Mouse (Mus musculus): ENCODE results near the gene Plekhh2. TPM values are rescaled to one million over a fixed set of nuclear protein-coding genes. Genes with fewer than 3 reads are reported as not detected.
A peak's percentile ranks its signal among the peaks of the same experiment; 100 is the strongest.

The Plekhh2 gene
- total and polyA plus RNA-seq, 3 experiments = 1.4 to 2.0 (median 1.7) TPM

- H3K36me3 ChIP-seq (ENCODE audit: control insufficient read depth, insufficient read depth, low read length) = no peaks in the 10 kb centered on the region
- WGBS = 62% methylated on average over 2 of the region's 2 CpGs
- TF ChIP-seq EP300 (IDR thresholded peaks at IDR 0.05; ENCODE audit: insufficient read depth, low read depth, low read length) = no peak
- no peak for TF ChIP-seq CTCF (IDR thresholded peaks at IDR 0.05)
- TF ChIP-seq POLR2A (IDR thresholded peaks at IDR 0.05; ENCODE audit: insufficient read depth, low read depth, low read length) = no peak
- no peaks in the 10 kb centered on the region for H3K27me3 ChIP-seq (ENCODE audit: control insufficient read depth, insufficient read depth, low read length)
- H3K4me3 ChIP-seq = no peak overlapping the region
- DNase-seq = no peak
- no peak overlapping the region for H3K9ac ChIP-seq (ENCODE audit: low read depth, low read length)
- intact Hi-C loops (cut with DNase I) = no loop called here
- H3K4me1 ChIP-seq (ENCODE audit: control insufficient read depth, insufficient read depth, low read length) = no peaks in the 10 kb centered on the region
- H3K27ac ChIP-seq = no peak overlapping the region
- H3K79me2 ChIP-seq (replicated peaks; ENCODE audit: control insufficient read depth, insufficient read depth, low read length) = no peaks in the 10 kb centered on the region
Observed at GRCm38 (mm10) chr17:84622873-84623272, 111.2 kb downstream of the Plekhh2 start.

DNA sequence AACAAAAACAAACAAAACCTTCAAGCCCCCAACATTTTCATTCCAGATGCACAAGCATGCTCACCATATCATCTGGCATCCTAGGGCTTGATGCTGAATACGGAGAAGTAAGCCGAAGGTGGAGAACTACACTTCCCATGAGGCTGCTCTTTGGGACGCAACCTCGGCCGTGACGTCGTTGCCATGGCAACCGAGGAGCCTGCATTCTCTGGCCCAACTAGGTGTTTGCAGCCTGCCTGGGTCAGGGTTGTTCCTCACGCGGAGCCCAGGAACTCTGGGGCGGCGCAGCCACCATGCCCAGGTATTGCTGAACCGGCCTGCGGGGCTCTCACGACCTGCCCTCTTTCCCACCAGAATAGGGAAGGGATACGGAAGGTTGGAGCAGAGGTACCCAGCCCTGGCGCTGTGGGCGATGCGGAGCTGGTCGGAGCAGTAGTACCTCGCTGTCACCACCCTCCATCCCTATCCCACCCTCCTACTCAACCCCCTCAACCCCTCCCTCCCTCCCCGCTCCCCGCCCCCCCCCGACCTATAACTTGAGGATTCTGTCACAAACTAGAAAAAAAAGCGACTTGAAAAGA, 114.7 kb downstream of the Plekhh2 start, which contains the start of gene Dync2li1:
Gene Dync2li1, plus strand, starts transcription at position 221 of the 581 bp plus-strand sequence.
- WGBS = under 1% methylated on average over 23 of the region's 25 CpGs
- H3K4me3 ChIP-seq = peak within 1 kb of the TSS; percentile 75
- H3K27ac ChIP-seq = peak within 1 kb of the TSS; percentile 48; the same call in 1 of the 2 replicates
- peak within 1 kb of the TSS; percentile 67 for H3K9ac ChIP-seq (ENCODE audit: low read depth, low read length)
- TF ChIP-seq POLR2A (IDR thresholded peaks at IDR 0.05; ENCODE audit: insufficient read depth, low read depth, low read length) = peak; percentile 58; the same call in 1 of the 2 replicates
- no peak for TF ChIP-seq CTCF (IDR thresholded peaks at IDR 0.05)
- TF ChIP-seq EP300 (IDR thresholded peaks at IDR 0.05; ENCODE audit: insufficient read depth, low read depth, low read length) = no peak
- H3K36me3 ChIP-seq (ENCODE audit: control insufficient read depth, insufficient read depth, low read length) = no peaks in the 10 kb centered on the region
- DNase-seq = peak; percentile 82 to 88
- H3K27me3 ChIP-seq (ENCODE audit: control insufficient read depth, insufficient read depth, low read length) = no peaks in the 10 kb centered on the region
- intact Hi-C loops (cut with DNase I) = no loop called here
- no peaks in the 10 kb centered on the region for H3K4me1 ChIP-seq (ENCODE audit: control insufficient read depth, insufficient read depth, low read length)
- H3K79me2 ChIP-seq (replicated peaks; ENCODE audit: control insufficient read depth, insufficient read depth, low read length) = no peaks in the 10 kb centered on the region

DNA sequence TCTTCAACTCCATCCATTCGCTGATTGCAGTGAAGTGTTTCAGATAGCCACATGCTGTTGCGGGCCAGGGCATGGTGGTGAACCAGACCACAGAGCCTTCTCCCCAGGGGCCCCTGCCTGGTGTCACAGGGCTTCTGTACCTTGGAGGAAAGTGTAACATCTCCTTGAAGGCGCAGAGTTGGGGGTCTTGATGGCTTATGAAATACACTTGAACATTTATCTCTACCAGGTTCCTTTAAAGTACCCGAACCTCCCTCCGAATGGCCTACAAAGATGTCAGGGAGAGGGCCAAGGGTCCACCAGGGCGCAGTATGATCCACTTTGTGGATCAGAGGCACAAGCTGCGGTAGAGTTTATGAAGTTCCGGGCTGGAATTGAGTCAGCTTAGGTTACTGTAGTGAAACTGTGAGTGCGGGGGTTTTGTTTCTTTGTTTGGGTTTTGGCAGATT, 115.2 kb downstream of the Plekhh2 start:
- H3K4me1 ChIP-seq (ENCODE audit: control insufficient read depth, insufficient read depth, low read length) = no peaks in the 10 kb centered on the region
- intact Hi-C loops (cut with DNase I) = no loop called here
- no peak for DNase-seq
- H3K9ac ChIP-seq (ENCODE audit: low read depth, low read length) = no peak overlapping the region
- H3K27ac ChIP-seq = no peak overlapping the region
- 41% methylated on average over 9 of the region's 9 CpGs for WGBS
- H3K4me3 ChIP-seq = peak overlapping the region; percentile 75
- TF ChIP-seq POLR2A (IDR thresholded peaks at IDR 0.05; ENCODE audit: insufficient read depth, low read depth, low read length) = no peak
- TF ChIP-seq CTCF (IDR thresholded peaks at IDR 0.05) = no peak
- TF ChIP-seq EP300 (IDR thresholded peaks at IDR 0.05; ENCODE audit: insufficient read depth, low read depth, low read length) = no peak
- no peaks in the 10 kb centered on the region for H3K27me3 ChIP-seq (ENCODE audit: control insufficient read depth, insufficient read depth, low read length)
- H3K36me3 ChIP-seq (ENCODE audit: control insufficient read depth, insufficient read depth, low read length) = no peaks in the 10 kb centered on the region
- no peaks in the 10 kb centered on the region for H3K79me2 ChIP-seq (replicated peaks; ENCODE audit: control insufficient read depth, insufficient read depth, low read length)

DNA sequence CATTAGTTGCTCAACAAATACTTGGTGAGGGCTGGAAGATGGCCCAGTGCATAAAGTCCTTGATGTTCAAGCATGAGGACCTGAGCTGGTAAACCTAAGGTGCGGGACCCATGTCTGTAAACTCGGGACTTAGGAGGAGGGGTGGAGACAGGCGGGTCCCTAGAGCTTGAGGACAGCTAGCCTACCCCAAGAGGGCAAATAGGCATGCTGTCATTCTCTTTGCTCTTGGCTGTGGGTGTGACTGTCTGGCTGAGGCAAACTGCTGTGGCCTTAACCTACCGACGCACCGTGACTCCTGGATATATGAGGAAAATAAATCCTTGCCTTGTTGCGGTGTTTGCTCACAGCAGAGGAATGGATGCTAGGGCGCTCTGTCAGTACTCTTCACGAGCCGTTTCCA, 116.0 kb downstream of the Plekhh2 start:
- Histone ChIP-seq H3K4me3 (no peak overlapping the region), H3K4me1 (ENCODE audit: control insufficient read depth, insufficient read depth, low read length) (no peaks in the 10 kb centered on the region), H3K27ac (no peak overlapping the region), H3K79me2 (replicated peaks; ENCODE audit: control insufficient read depth, insufficient read depth, low read length) (no peaks in the 10 kb centered on the region), H3K27me3 (ENCODE audit: control insufficient read depth, insufficient read depth, low read length) (no peaks in the 10 kb centered on the region), H3K36me3 (ENCODE audit: control insufficient read depth, insufficient read depth, low read length) (no peaks in the 10 kb centered on the region), H3K9ac (ENCODE audit: low read depth, low read length) (no peak overlapping the region)
- TF ChIP-seq POLR2A (IDR thresholded peaks at IDR 0.05; ENCODE audit: insufficient read depth, low read depth, low read length) (no peak), CTCF (IDR thresholded peaks at IDR 0.05) (no peak), EP300 (IDR thresholded peaks at IDR 0.05; ENCODE audit: insufficient read depth, low read depth, low read length) (no peak)
- intact Hi-C loops (cut with DNase I) = no loop called here
- no peak for DNase-seq
- 94% methylated on average over 10 of the region's 10 CpGs for WGBS

DNA sequence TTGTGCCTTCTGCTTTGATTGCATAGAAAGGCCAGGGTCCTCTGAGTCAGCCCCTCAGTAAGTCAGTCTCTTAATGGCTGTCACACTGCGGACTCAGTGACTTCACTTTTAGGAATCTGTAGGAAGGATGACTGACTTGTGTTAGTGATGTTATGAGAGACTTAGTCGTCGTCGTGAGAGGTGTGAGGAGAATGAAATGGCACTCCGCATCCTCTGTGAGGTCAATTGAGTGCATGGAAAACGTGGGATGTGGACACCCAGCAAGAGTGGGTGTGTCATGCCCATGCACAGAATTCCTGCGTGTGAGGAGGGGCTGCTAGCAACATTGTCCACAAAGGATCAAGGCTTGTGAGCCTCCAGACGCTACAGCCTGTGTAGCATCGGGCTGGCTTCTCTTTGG, 116.9 kb downstream of the Plekhh2 start:
- no peak overlapping the region for H3K4me3 ChIP-seq
- no peaks in the 10 kb centered on the region for H3K4me1 ChIP-seq (ENCODE audit: control insufficient read depth, insufficient read depth, low read length)
- WGBS = 83% methylated on average over 9 of the region's 9 CpGs
- no peaks in the 10 kb centered on the region for H3K79me2 ChIP-seq (replicated peaks; ENCODE audit: control insufficient read depth, insufficient read depth, low read length)
- H3K36me3 ChIP-seq (ENCODE audit: control insufficient read depth, insufficient read depth, low read length) = no peaks in the 10 kb centered on the region
- DNase-seq = no peak
- TF ChIP-seq EP300 (IDR thresholded peaks at IDR 0.05; ENCODE audit: insufficient read depth, low read depth, low read length) (no peak), CTCF (IDR thresholded peaks at IDR 0.05) (no peak)
- no peak overlapping the region for H3K9ac ChIP-seq (ENCODE audit: low read depth, low read length)
- H3K27ac ChIP-seq = no peak overlapping the region
- intact Hi-C loops (cut with DNase I) = no loop called here
- H3K27me3 ChIP-seq (ENCODE audit: control insufficient read depth, insufficient read depth, low read length) = no peaks in the 10 kb centered on the region

DNA sequence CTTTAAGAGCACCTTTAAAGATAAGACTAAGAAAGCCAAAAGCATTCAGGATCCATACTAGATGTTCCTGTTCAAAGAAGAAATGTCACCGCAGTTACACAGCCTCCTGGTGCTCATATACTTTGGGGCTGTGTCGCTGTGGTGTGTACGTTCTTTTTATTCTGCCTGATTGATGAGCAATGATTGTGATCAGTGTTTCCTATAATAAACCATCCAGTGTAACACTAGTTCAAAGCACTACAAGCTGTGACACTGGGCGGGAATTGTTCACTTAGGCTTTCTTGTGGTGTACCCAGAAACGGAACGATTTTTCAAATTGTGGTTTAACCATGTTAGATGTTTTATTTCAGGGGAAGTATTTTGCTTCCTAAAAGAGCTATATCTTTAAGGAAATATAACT, 120.1 kb downstream of the Plekhh2 start:
- H3K27ac ChIP-seq = no peak overlapping the region

More for the DNA sequence above, 120.1 kb downstream of the Plekhh2 start:
- no peak for TF ChIP-seq CTCF (IDR thresholded peaks at IDR 0.05)
- no peak for TF ChIP-seq POLR2A (IDR thresholded peaks at IDR 0.05; ENCODE audit: insufficient read depth, low read depth, low read length)
- TF ChIP-seq EP300 (IDR thresholded peaks at IDR 0.05; ENCODE audit: insufficient read depth, low read depth, low read length) = no peak
- 91% methylated on average over 6 of the region's 6 CpGs for WGBS
- Histone ChIP-seq H3K4me3 (no peak overlapping the region), H3K79me2 (replicated peaks; ENCODE audit: control insufficient read depth, insufficient read depth, low read length) (no peaks in the 10 kb centered on the region), H3K4me1 (ENCODE audit: control insufficient read depth, insufficient read depth, low read length) (no peaks in the 10 kb centered on the region), H3K27me3 (ENCODE audit: control insufficient read depth, insufficient read depth, low read length) (no peaks in the 10 kb centered on the region), H3K9ac (ENCODE audit: low read depth, low read length) (no peak overlapping the region), H3K36me3 (ENCODE audit: control insufficient read depth, insufficient read depth, low read length) (no peaks in the 10 kb centered on the region)
- DNase-seq = no peak
- intact Hi-C loops (cut with DNase I) = no loop called here

All from heart, adult 2 months (tissue).